Mouse (Mus musculus) embryonic facial prominence, embryonic 14.5 days (tissue): Measurements from ENCODE around the gene Tnrc6c. TPM values are rescaled to one million over a fixed set of nuclear protein-coding genes. Genes with fewer than 3 reads are reported as not detected.

ENCODE experiments used
- ATAC-seq: fragments of 200-750 bp; cut with Nextera tagmentation; 2 replicates; pipeline ENCODE4 v1.8.0; 2017; ENCODE audit warnings: low read depth, moderate number of reproducible peaks, moderate TSS enrichment
- DNase-seq: peaks from one replicate; pipeline ENCODE4 v3.0.0-alpha.2; 2015; ENCODE audit warnings: low spot score
- H3K27ac ChIP-seq: fragments of 300-500 bp; sonication (generic); replicated peaks from 2 replicates; pipeline ENCODE4 v1.5.1; 2014; ENCODE audit warnings: low read depth, mild to moderate bottlenecking, low read length, moderate library complexity
- H3K27me3 ChIP-seq: fragments of 300-500 bp; sonication (generic); replicated peaks from 2 replicates; pipeline ENCODE4 v1.6.1; 2014; ENCODE audit warnings: low read length; ENCODE audit not compliant: control insufficient read depth, insufficient read depth
- H3K36me3 ChIP-seq: fragments of 300-500 bp; sonication (generic); 2 replicates; pipeline ENCODE4 v1.6.1; 2014; ENCODE audit warnings: low read length, mixed read lengths; ENCODE audit not compliant: control insufficient read depth, insufficient read depth
- H3K4me1 ChIP-seq: fragments of 300-500 bp; sonication (generic); 2 replicates; pipeline ENCODE4 v1.6.1; 2014; ENCODE audit warnings: antibody characterized with exemption, low read length; ENCODE audit not compliant: control insufficient read depth, insufficient read depth
- H3K4me2 ChIP-seq: fragments of 300-500 bp; sonication (generic); 2 replicates; pipeline ENCODE4 v1.6.1; 2014; ENCODE audit warnings: low read depth, mild to moderate bottlenecking, low read length, moderate library complexity, mixed read lengths
- H3K4me3 ChIP-seq: fragments of 300-500 bp; sonication (generic); 2 replicates; pipeline ENCODE4 v1.5.1; 2014; ENCODE audit warnings: low read depth, mild to moderate bottlenecking, low read length
- H3K9ac ChIP-seq: fragments of 300-500 bp; sonication (generic); 2 replicates; pipeline ENCODE4 v1.6.1; 2014; ENCODE audit warnings: low read depth, mild to moderate bottlenecking, low read length, moderate library complexity, mixed read lengths
- H3K9me3 ChIP-seq: fragments of 300-500 bp; sonication (generic); 2 replicates; pipeline ENCODE4 v1.6.1; 2016; ENCODE audit warnings: low read length; ENCODE audit not compliant: control insufficient read depth
- WGBS: fragments of 180-500 bp; shearing (Covaris S2); extraction: QIAGEN DNeasy Blood & Tissue Kit; methylation state at CpG from one replicate; pipeline ENCODE4 v1.1.7; 2014; 5-methylcytosine and 5-hydroxymethylcytosine counted together
- polyA plus RNA-seq: library from polyadenylated mRNA; unstranded; fragments of >200 nt; fragmentation: Nextera tagmentation; extraction: Ambion mirVana; gene quantifications from 2 replicates; pipeline ENCODE4 v1.2.1, GENCODE M21; 2014

Tnrc6c gene
- polyA plus RNA-seq, 1 experiment from 2014 or later: 15.2 TPM

DNA sequence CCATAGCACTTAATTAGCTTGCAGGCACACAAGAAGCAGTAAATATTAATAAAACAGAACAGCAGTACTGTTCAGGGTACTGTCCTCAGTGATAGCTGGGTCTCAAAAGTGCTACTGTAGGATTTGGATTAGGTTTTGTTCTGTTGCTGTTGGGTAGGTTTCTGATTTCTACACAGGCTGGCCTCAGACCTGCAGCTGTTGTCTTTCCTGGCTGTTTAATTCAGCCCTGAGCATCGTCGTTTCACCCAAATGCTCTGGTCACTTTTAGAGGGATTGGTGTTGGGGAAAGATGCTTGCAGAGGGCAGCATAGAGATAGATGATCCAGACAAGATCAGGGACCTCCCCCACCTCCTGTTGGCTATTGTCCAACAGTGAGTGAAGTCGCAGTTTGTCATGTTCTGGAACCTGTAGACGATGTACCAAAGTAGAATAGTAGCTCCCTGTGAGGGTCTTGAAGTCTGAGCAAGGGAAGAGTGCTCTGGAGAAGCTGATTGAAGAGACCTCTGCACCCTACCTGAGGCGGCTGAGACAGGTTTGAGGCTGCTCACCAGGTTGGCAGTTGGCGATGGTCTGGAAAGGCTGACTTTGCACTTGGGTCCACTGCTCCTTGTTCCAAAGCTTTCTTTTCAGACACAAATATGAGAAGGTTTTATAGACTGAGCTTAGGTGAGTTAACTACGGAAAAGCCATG is 75.9 kb downstream of the Tnrc6c start:
- H3K27ac ChIP-seq: peak overlapping the region; percentile 76; the same call in 1 of the 2 replicates
- H3K36me3 ChIP-seq: peaks cover 20% of the 10 kb centered on the region
- H3K27me3 ChIP-seq: no peaks in the 10 kb centered on the region
- H3K4me1 ChIP-seq: peaks cover 8% of the 10 kb centered on the region; the same call in 1 of the 2 replicates
- H3K4me3 ChIP-seq: no peak overlapping the region
- ATAC-seq (no peak), DNase-seq (peak; percentile 11)
- no peaks in the 10 kb centered on the region for H3K9me3 ChIP-seq
- no peak overlapping the region for H3K9ac ChIP-seq
- 77% methylated on average over 7 of the region's 7 CpGs for WGBS
- H3K4me2 ChIP-seq: no peak overlapping the region

- 68% methylated on average over 4 of the region's 4 CpGs for WGBS
- Histone ChIP-seq H3K9ac (no peak overlapping the region), H3K36me3 (peaks cover 25% of the 10 kb centered on the region), H3K9me3 (no peaks in the 10 kb centered on the region), H3K4me1 (peaks cover 8% of the 10 kb centered on the region; the same call in 1 of the 2 replicates), H3K4me3 (no peak overlapping the region), H3K27me3 (no peaks in the 10 kb centered on the region), H3K27ac (0 out of 2 replicates have a peak overlapping the region, but pooled peaks have one; percentile 15), H3K4me2 (no peak overlapping the region)
- no peak for DNase-seq
- no peak for ATAC-seq
Observed at GRCm38 (mm10) chr11:117730490-117730838, 76.4 kb downstream of the Tnrc6c start.

GRCm38 (mm10) chr11:117731470-117731869 is 77.4 kb downstream of the Tnrc6c start:
- Histone ChIP-seq H3K9ac (no peak overlapping the region), H3K4me1 (peaks cover 8% of the 10 kb centered on the region; the same call in 1 of the 2 replicates), H3K4me2 (no peak overlapping the region), H3K9me3 (no peaks in the 10 kb centered on the region), H3K27me3 (no peaks in the 10 kb centered on the region), H3K4me3 (no peak overlapping the region), H3K27ac (no peak overlapping the region), H3K36me3 (peaks cover 34% of the 10 kb centered on the region)
- 88% methylated on average over 7 of the region's 7 CpGs for WGBS
- no peak for DNase-seq
- no peak for ATAC-seq

GRCm38 (mm10) chr11:117736037-117736689 is 82.1 kb downstream of the Tnrc6c start:
- H3K4me1 ChIP-seq: no peaks in the 10 kb centered on the region
- no peak overlapping the region for H3K4me2 ChIP-seq
- H3K9me3 ChIP-seq: no peaks in the 10 kb centered on the region
- peak; percentile 60 for DNase-seq
- no peak overlapping the region for H3K9ac ChIP-seq
- peak; percentile 50; the same call in 1 of the 2 replicates for ATAC-seq
- H3K27me3 ChIP-seq: no peaks in the 10 kb centered on the region
- H3K27ac ChIP-seq: no peak overlapping the region
- H3K36me3 ChIP-seq: peaks cover 81% of the 10 kb centered on the region
- 61% methylated on average over 5 of the region's 5 CpGs for WGBS
- no peak overlapping the region for H3K4me3 ChIP-seq

- Histone ChIP-seq H3K9ac (no peak overlapping the region), H3K4me2 (no peak overlapping the region), H3K27me3 (no peaks in the 10 kb centered on the region), H3K36me3 (peaks cover 91% of the 10 kb centered on the region), H3K9me3 (no peaks in the 10 kb centered on the region), H3K4me1 (peaks cover under 1% of the 10 kb centered on the region; the same call in 1 of the 2 replicates), H3K27ac (no peak overlapping the region), H3K4me3 (no peak overlapping the region)
- no peak for DNase-seq
- ATAC-seq: no peak
- WGBS: 82% methylated on average over 5 of the region's 5 CpGs
Observed at GRCm38 (mm10) chr11:117738123-117738522, 84.0 kb downstream of the Tnrc6c start.

GRCm38 (mm10) chr11:117741128-117741527 is 87.0 kb downstream of the Tnrc6c start:
- Histone ChIP-seq H3K9me3 (no peaks in the 10 kb centered on the region), H3K36me3 (peaks cover 99% of the 10 kb centered on the region), H3K4me3 (no peak overlapping the region), H3K9ac (no peak overlapping the region), H3K27me3 (no peaks in the 10 kb centered on the region), H3K4me2 (no peak overlapping the region), H3K27ac (no peak overlapping the region), H3K4me1 (peaks cover 3% of the 10 kb centered on the region; the same call in 1 of the 2 replicates)
- 85% methylated on average over 6 of the region's 6 CpGs for WGBS
- ATAC-seq: no peak
- no peak for DNase-seq

- H3K9me3 ChIP-seq: no peaks in the 10 kb centered on the region
- H3K27ac ChIP-seq: no peak overlapping the region
- H3K4me3 ChIP-seq: no peak overlapping the region
- no peaks in the 10 kb centered on the region for H3K27me3 ChIP-seq
- DNase-seq (no peak), ATAC-seq (no peak)
- no peak overlapping the region for H3K9ac ChIP-seq
- H3K4me2 ChIP-seq: no peak overlapping the region
- peaks cover 3% of the 10 kb centered on the region; the same call in 1 of the 2 replicates for H3K4me1 ChIP-seq
- peaks cover 99% of the 10 kb centered on the region for H3K36me3 ChIP-seq
- 79% methylated on average over 8 of the region's 8 CpGs for WGBS
Observed at GRCm38 (mm10) chr11:117742243-117742642, 88.2 kb downstream of the Tnrc6c start.

DNA sequence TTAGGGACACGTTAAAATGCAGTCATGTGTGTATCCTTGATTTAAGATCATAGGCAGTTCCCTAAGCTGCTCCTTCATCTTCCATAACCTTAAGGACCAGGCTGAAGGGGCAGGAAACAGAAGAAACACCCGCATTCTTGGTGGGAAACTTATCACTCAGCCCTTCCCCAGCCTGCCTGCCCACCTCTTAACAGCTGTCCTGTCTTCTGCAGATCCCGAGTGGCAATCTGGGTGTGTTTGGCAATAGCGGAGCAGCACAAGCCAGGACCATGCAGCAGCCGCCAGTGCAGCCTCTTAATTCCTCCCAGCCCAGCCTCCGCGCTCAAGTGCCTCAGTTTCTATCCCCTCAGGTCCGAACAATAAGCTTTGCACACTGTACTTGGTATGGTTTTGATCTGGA is 88.6 kb downstream of the Tnrc6c start:
- Histone ChIP-seq H3K9ac (no peak overlapping the region), H3K4me1 (peaks cover 3% of the 10 kb centered on the region; the same call in 1 of the 2 replicates), H3K27me3 (no peaks in the 10 kb centered on the region), H3K4me2 (no peak overlapping the region), H3K9me3 (no peaks in the 10 kb centered on the region), H3K4me3 (no peak overlapping the region), H3K27ac (no peak overlapping the region), H3K36me3 (peaks cover 99% of the 10 kb centered on the region)
- no peak for DNase-seq
- no peak for ATAC-seq
- 73% methylated on average over 8 of the region's 8 CpGs for WGBS
